Mouse (Mus musculus) T-helper 17 cell (primary cell): ENCODE measurements at regions not wholly inside any gene's neighbourhood (a gene's known extent, or its start where the extent isn't known, plus 50 kb on each side); places are given as distances from the start of the nearest gene placed in this dataset.
"Not testable (repeated sequence)": the region's sequence is repeated elsewhere in the genome, so short reads cannot be mapped to it uniquely, and the experiment has no call there.

Experiments
- in situ Hi-C, 2 experiments: fragments of 300-600 bp; cut with MboI, MseI; formaldehyde crosslinking; loops; 1 replicate in 1 of 2; 2 replicates in 1 of 2; pipeline ENCODE4 v1.15.1; 2025; ENCODE audit warnings: high pct_unique_total_duplicates in 2 of 2

DNA sequence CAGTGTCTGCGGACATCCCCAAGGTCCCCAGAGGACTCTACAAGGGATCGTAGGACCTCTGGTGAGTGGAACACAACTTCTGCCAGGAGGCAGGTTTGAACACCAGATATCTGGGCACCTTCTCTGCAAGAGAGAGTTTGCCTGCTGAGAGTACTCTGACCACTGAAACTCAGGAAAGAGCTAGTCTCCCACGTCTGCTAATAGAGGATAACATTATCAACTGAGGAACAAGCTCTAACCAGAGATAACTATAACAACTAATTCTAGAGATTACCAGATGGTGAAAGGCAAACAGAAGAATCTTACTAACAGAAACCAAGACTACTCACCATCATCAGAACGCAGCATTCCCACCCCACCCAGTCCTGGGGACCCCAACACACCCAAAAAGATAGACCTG is 415.1 kb downstream of the Sis start:
- in situ Hi-C loops = loop anchor here in 1 of 2 experiments (10.0 kb wide), 1 partner anchor 1268 kb away; no protein-coding TSS in a partner anchor

DNA sequence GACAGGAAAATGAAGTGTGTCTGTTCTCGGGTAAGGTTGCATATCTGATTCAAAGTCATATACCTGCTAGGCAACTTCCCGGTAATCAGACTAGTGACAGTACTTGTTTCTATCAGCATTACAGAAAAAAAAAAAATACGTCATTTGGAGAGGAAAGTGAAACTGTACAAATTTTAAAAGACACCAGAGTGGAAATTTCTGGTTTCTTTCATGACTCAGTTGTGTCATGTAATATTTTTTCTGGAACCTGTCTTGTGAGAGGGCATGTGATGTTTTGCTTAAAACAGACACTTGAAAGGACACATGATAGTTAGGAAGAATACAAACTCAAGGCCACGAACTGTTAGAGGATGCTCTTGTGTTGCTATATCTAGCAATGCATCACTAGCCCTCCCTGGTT is 433.7 kb downstream of the Sis start:
- in situ Hi-C loops = no loop called here

DNA sequence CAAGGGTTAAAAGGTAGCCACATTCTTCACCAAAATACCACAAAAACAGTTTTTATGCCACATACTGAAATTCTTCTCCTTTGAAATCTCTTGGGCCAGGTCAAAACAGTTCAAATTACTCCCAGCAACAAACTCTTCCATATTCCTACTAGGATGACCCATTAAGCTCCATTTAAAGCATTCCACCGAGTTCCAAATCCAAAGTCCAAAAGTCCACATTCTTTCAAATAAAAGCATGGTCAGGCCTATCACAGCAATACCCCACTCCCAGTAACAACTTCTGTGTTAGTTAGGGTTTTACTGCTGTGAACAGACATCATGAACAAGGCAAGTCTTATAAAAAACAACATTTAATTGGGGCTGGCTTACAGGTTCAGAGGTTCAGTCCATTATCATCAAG is 441.9 kb downstream of the Sis start:
- in situ Hi-C loops = not testable (repeated sequence)

DNA sequence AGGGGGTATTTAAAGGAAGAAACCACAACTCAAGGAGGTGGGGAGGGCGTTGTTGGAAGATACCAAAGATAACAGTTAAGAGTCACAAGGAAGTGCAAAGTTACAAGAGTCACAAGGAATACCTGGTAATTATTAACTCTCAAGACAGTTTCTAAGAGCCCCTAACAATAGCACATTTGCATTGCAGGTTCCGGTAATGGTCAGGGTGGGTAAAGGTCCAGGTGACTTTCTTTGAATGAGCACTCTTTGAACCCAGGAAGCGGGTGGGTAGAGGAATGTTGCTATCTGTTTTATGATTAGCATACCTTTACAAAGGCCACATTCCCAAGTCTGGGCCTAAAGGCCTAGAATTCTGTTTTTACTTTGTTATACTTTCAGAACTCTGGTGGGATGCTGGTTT is 449.8 kb downstream of the Sis start:
- in situ Hi-C loops = not testable (repeated sequence)

DNA sequence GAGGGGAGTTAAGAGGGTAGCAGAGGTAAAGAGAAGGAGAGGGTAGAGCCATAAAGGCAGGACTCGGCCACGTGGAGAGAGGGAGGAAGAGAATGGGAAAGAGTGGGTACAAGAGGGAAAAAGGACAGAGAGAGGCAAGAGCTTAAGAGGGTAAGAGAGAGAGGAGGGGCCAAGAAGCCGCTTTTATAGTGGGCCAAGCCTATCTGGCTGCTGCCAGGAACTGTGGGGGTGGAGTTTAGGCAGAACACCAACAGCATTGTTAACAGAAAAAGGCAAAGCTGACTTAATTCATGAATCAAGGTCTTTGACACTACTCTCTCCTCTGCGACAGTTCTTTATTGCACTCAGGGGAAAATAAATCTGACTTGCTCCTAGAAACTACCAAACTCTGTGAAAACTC is 463.4 kb downstream of the Sis start:
- in situ Hi-C loops = no loop called here

DNA sequence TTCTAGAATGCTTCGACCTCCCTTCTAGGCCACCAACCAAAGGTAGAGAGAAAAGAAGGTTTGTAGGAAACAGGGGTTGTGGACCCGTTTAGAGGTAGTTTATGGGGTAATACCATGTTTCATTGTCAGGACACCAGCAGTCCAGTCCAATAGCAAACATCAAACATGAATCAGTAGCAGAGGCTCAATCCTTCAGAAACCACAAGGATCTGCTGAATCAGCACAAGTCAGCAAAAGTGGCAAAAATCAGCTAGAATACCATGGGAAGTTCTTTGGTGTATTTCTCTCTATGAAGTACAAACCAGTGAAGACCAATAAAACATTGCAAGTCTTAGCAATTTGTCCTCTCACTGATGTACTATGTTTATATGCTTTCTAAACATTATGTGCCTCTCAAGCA is 465.9 kb downstream of the Sis start:
- in situ Hi-C loops = no loop called here

DNA sequence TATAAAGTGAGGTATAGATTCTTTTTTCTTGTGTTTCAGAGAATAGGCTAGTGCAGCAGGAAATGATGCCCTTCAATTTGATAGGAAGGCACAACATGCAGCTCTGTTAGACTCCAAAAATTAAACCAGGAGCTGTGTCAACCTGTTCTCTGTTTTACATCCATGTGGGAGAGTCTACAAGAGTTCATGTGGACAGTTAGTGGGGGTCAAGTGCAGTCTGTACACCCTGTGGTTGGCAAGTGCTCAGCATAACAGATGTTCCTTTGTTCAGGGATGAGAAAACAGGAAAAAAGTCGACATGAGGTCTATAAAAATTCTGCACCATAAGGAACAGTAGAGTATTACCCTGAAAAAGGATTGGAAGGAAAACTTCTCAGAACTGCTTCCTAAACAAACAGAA is 512.3 kb downstream of the Sis start:
- in situ Hi-C loops = no loop called here
